Mouse (Mus musculus): ENCODE data around the gene Trmt10a.

Trmt10a gene

GRCm38 (mm10) chr3:138197973-138198721 is 54.9 kb downstream of the Trmt10a start:
- peak; percentile 64 for DNase-seq

GRCm38 (mm10) chr3:138198722-138199068 is 55.4 kb downstream of the Trmt10a start:
- no peak for DNase-seq

GRCm38 (mm10) chr3:138208821-138209220 is 65.6 kb downstream of the Trmt10a start:
- DNase-seq: no peak
